Mouse (Mus musculus): ENCODE measurements around the gene Kirrel3.

- TF ChIP-seq GATA1 (IDR thresholded peaks at IDR 0.05; ENCODE audit: borderline replicate concordance, low read length): no peak
- TF ChIP-seq FLI1 (IDR thresholded peaks at IDR 0.05; ENCODE audit: low read length): no peak
Observed at GRCm38 (mm10) chr9:35055528-35056330, 570.0 kb downstream of the Kirrel3 start.

All from megakaryocyte, embryonic 14.5 days (primary cell).